In genomic region chr4:62673531-62674030, GRCm38 (mm10) we compare ENCODE assay signal across 8 mouse cellular contexts.
DNase-seq lines count a peak whose midpoint lies in the region; ATAC-seq lines count a peak whose summit lies in the region.

No protein-coding gene starts in this region.

- H3K27me3 ChIP-seq in liver, embryonic 11.5 days (replicated peaks; ENCODE audit: control insufficient read depth, insufficient read depth, low read length), result peaks cover 9% of the 10 kb centered on the region
- H3K27me3 ChIP-seq in forebrain, embryonic 13.5 days, result no peaks in the 10 kb centered on the region
- H3K27me3 ChIP-seq in liver, embryonic 13.5 days, result peaks cover 36% of the 10 kb centered on the region
- H3K27me3 ChIP-seq in stomach, embryonic 14.5 days (ENCODE audit: control insufficient read depth, insufficient read depth, low read length), result no peaks in the 10 kb centered on the region

- ATAC-seq in liver, embryonic 11.5 days (replicated peaks; ENCODE audit: low FRiP score), result peak; percentile 47; the same call in 1 of the 2 replicates
- peak; percentile 78 for ATAC-seq in forebrain, embryonic 13.5 days
- no peak for ATAC-seq in liver, embryonic 13.5 days (ENCODE audit: low read depth)
- peak; percentile 40; the same call in 1 of the 2 replicates for ATAC-seq in stomach, embryonic 14.5 days (ENCODE audit: insufficient number of reproducible peaks, insufficient read depth, low FRiP score, low read depth)

- H3K4me2 ChIP-seq in liver, embryonic 11.5 days, result peak overlapping the region; percentile 44
- peak overlapping the region; percentile 65 for H3K4me2 ChIP-seq in forebrain, embryonic 13.5 days
- H3K4me2 ChIP-seq in liver, embryonic 13.5 days, result peak overlapping the region; percentile 29
- peak overlapping the region; percentile 63 for H3K4me2 ChIP-seq in stomach, embryonic 14.5 days (replicated peaks; ENCODE audit: low read depth, low read length)

- no peaks in the 10 kb centered on the region for H3K36me3 ChIP-seq in liver, embryonic 11.5 days (ENCODE audit: control insufficient read depth, insufficient read depth, low read length)
- 0 out of 2 replicates have a peak, but pooled peaks cover 8% of the 10 kb centered on the region for H3K36me3 ChIP-seq in forebrain, embryonic 13.5 days (ENCODE audit: poor library complexity, severe bottlenecking)
- H3K36me3 ChIP-seq in liver, embryonic 13.5 days, result no peaks in the 10 kb centered on the region
- H3K36me3 ChIP-seq in stomach, embryonic 14.5 days (ENCODE audit: control insufficient read depth, insufficient read depth, low read length), result 0 out of 2 replicates have a peak, but pooled peaks cover 3% of the 10 kb centered on the region

- H3K27ac ChIP-seq in liver, embryonic 11.5 days (ENCODE audit: low read depth, low read length), result no peak overlapping the region
- peak overlapping the region; percentile 27; the same call in 1 of the 2 replicates for H3K27ac ChIP-seq in forebrain, embryonic 13.5 days
- no peak overlapping the region for H3K27ac ChIP-seq in liver, embryonic 13.5 days
- no peak overlapping the region for H3K27ac ChIP-seq in stomach, embryonic 14.5 days (ENCODE audit: low read length)

- 9% methylated on average over 9 of the region's 9 CpGs for WGBS in liver, embryonic 11.5 days
- WGBS in forebrain, embryonic 13.5 days, result 6% methylated on average over 9 of the region's 9 CpGs
- 15% methylated on average over 9 of the region's 9 CpGs for WGBS in liver, embryonic 13.5 days (ENCODE audit: insufficient replicate concordance)
- 11% methylated on average over 9 of the region's 9 CpGs for WGBS in stomach, embryonic 14.5 days

- H3K9ac ChIP-seq in liver, embryonic 11.5 days (ENCODE audit: low read depth, low read length), result no peak overlapping the region
- H3K9ac ChIP-seq in forebrain, embryonic 13.5 days, result peak overlapping the region; percentile 77
- H3K9ac ChIP-seq in liver, embryonic 13.5 days, result no peak overlapping the region
- H3K9ac ChIP-seq in stomach, embryonic 14.5 days (replicated peaks; ENCODE audit: low read depth, low read length), result no peak overlapping the region

- no peaks in the 10 kb centered on the region for H3K9me3 ChIP-seq in liver, embryonic 11.5 days (ENCODE audit: control insufficient read depth, low read length)
- H3K9me3 ChIP-seq in forebrain, embryonic 13.5 days (replicated peaks), result no peaks in the 10 kb centered on the region
- H3K9me3 ChIP-seq in liver, embryonic 13.5 days (replicated peaks), result no peaks in the 10 kb centered on the region
- H3K9me3 ChIP-seq in stomach, embryonic 14.5 days (ENCODE audit: control insufficient read depth, low read depth, low read length), result no peaks in the 10 kb centered on the region

- H3K4me1 ChIP-seq in liver, embryonic 11.5 days (replicated peaks; ENCODE audit: control insufficient read depth, insufficient read depth, low read length), result 0 out of 2 replicates have a peak, but pooled peaks cover 9% of the 10 kb centered on the region
- H3K4me1 ChIP-seq in forebrain, embryonic 13.5 days, result peaks cover 48% of the 10 kb centered on the region
- H3K4me1 ChIP-seq in liver, embryonic 13.5 days (replicated peaks), result peaks cover 11% of the 10 kb centered on the region
- H3K4me1 ChIP-seq in stomach, embryonic 14.5 days (ENCODE audit: control insufficient read depth, insufficient read depth, low read length), result peaks cover 39% of the 10 kb centered on the region

- DNase-seq in liver, embryonic 11.5 days (ENCODE audit: low spot score), result no peak
- DNase-seq in liver, result no peak
- no peak for DNase-seq in liver, embryonic 13.5 days
- no peak for DNase-seq in gastrocnemius, postnatal 4 days (ENCODE audit: low spot score in 2 of 2)
- no peak for DNase-seq in T-cell, adult 2 months (ENCODE audit: low spot score)
- no peak for DNase-seq in kidney, postnatal 36 days

- peak overlapping the region; percentile 32 for H3K4me3 ChIP-seq in liver, embryonic 11.5 days (ENCODE audit: low read depth, low read length)
- peak overlapping the region; percentile 52 for H3K4me3 ChIP-seq in forebrain, embryonic 13.5 days
- H3K4me3 ChIP-seq in liver, embryonic 13.5 days (replicated peaks), result peak overlapping the region; percentile 39; the same call in 1 of the 2 replicates
- peak overlapping the region; percentile 54 for H3K4me3 ChIP-seq in stomach, embryonic 14.5 days (ENCODE audit: low read depth, low read length)
